Mouse (Mus musculus): Measurements from ENCODE around the gene Zfp992. TPM values are rescaled to one million over a fixed set of nuclear protein-coding genes. Genes with fewer than 3 reads are reported as not detected.
"Not testable (repeated sequence)": the region's sequence is repeated elsewhere in the genome, so short reads cannot be mapped to it uniquely, and the experiment has no call there.

Gene Zfp992
- 22.3 and 30.1 TPM in 2 replicates for total RNA-seq (2014; fragmentation: Nextera tagmentation)
- total RNA-seq (2017): 11.8 and 15.3 TPM in 2 replicates

DNA sequence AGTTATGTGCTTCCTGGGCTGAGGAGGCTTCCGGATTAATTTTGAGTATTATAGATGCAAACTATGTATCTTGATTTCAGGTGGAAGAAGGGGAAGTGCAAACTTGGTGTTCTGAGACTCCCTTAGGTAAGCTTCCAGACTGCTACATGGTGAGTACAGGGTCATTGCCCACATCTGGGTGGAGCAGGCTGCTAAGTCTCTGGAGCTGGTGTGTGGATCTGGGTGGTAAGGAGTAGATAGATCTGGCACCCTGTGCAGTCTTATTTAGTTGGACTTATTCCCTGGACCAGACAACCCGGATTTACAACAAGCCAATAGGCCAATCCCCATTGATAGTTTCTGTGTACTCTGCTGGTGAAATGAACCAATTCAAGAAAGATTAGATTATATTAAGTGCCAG lies at the start of gene Zfp992:
Gene Zfp992 (plus strand): TSS at position 74 of the 400 bp plus-strand sequence.
- 0 out of 2 replicates have a peak, but pooled peaks have one; percentile 21 for ATAC-seq (replicated peaks; ENCODE audit: poor library complexity, severe bottlenecking)

DNA sequence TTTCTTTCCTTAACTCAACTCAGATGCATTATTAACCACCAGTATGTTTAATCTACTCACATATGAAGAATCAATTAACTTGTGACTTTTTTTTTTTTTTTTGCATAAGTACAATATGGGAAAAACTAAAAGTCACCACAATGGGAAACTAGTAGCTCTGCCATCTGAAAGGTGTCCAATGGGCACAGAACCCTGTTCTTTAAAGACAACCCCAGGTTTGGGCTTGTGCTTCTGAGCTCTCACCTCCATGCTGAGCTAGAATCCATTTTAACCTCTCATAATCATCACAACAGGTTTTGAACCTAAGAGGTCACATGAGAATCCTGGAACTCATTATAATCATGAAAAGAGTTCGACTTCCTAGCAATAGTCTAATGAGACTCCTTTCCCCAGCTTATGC lies 19.4 kb upstream of the Zfp992 start:
- not testable (repeated sequence) for ATAC-seq (replicated peaks; ENCODE audit: poor library complexity, severe bottlenecking)

DNA sequence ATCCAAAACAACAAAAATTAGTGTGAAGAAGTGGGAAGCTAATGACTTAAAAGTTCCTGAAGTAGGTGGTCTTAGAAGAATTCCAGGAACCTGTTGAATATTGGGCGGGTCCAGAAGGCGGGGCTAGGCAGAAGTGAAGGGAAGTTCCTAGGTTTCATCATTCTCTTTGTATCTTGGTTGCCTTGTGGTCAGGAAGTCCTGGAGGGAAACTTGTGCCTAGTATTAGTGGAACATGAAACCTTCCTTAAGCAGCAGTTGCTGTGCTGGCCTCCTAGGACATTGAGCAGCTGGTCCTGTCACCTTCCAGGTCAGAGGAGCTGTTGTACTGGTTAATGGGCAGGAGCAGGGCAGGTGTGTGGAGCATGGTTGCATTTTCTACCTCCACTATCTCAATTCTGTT lies 17.9 kb upstream of the Zfp992 start:
- ATAC-seq (replicated peaks; ENCODE audit: poor library complexity, severe bottlenecking): not testable (repeated sequence)

DNA sequence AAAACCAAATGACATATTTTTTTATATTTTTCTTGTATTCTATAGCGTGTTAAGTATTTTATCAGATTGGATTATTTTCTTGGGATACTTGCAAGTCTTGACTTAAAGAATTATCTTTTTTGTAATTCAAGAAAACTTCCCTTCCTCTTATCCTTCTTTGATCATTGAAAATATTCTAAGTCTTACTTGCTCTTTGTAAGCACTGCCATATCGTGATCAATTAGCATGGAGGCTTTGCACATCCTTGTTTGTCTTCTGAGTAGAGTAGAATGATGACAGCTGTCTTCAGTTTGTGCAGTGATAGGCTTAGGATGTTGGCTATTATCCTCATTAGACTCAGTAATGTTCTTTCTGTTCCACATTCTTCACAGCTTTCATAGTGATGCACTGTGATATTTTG lies 13.3 kb upstream of the Zfp992 start:
- not testable (repeated sequence) for ATAC-seq (replicated peaks; ENCODE audit: poor library complexity, severe bottlenecking)

DNA sequence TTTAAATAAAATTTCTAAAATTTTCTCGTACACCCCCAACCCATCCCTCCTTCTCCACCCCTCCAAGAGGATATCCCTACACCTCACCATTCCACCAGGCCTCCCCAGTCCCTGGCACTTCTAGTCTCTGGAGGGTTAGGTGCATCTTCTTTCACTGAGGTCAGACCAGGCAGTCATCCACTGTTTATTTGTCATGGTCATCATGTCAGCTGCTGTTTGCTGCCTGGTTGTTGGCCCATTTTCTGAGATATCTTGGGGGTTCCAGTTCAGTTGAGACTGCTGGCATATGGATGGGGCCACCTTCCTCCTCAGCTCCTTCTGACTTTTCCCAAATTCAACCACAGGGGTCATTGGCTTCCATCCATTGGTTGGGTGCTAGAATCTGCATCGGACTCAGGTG lies 11.6 kb upstream of the Zfp992 start:
- not testable (repeated sequence) for ATAC-seq (replicated peaks; ENCODE audit: poor library complexity, severe bottlenecking)

DNA sequence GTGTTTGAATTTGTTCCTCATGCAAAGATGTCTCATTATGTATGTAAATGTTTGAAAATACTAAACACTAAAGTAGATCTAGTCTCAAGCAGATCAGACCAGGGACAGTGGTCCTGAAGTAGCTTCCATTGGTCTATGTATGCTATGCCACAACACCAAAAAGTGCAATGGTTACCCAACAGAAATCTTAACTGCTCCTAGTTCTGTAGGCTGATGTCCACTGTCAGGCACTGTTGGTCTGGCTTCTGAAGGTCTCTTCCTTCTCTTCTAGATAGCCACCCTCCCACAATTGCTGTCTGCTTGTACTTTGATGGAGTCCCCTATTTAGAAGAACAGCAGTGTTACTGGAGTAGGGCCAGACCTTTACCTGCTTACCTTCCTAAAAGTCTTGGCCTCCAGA lies 4.5 kb upstream of the Zfp992 start:
- not testable (repeated sequence) for ATAC-seq (replicated peaks; ENCODE audit: poor library complexity, severe bottlenecking)

- not testable (repeated sequence) for ATAC-seq (replicated peaks; ENCODE audit: poor library complexity, severe bottlenecking)
Observed at GRCm38 (mm10) chr4:146445121-146445520, 3.7 kb upstream of the Zfp992 start.

- not testable (repeated sequence) for ATAC-seq (replicated peaks; ENCODE audit: poor library complexity, severe bottlenecking)
Observed at GRCm38 (mm10) chr4:146446135-146446534, 2.7 kb upstream of the Zfp992 start.

GRCm38 (mm10) chr4:146447016-146447415 lies 1.8 kb upstream of the Zfp992 start:
- not testable (repeated sequence) for ATAC-seq (replicated peaks; ENCODE audit: poor library complexity, severe bottlenecking)

- ATAC-seq (replicated peaks; ENCODE audit: poor library complexity, severe bottlenecking): not testable (repeated sequence)
Observed at GRCm38 (mm10) chr4:146449711-146450110, 888 bp downstream of the Zfp992 start.

DNA sequence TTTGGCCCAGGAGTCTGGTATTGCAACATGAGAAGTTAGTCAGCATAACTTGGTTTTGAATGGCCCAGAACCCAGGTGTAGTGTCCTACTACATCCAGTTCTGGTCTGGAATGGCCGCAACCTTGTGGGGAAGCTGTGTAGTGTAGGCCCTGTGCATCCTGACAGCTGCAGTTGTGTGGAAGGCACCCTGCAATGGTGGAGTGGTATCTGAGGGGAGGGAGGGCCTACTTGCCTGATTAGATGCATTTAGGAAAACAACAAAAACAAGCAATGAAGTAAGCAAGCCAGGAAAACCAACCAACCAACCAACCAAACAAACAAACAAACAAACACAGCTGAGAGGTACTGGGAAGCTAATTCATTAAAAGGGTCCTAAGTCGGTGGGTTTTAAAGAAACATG lies 3.8 kb downstream of the Zfp992 start:
- ATAC-seq (replicated peaks; ENCODE audit: poor library complexity, severe bottlenecking): not testable (repeated sequence)

GRCm38 (mm10) chr4:146454170-146454569 lies 5.3 kb downstream of the Zfp992 start:
- ATAC-seq (replicated peaks; ENCODE audit: poor library complexity, severe bottlenecking): peak; percentile 7; the same call in 1 of the 2 replicates

DNA sequence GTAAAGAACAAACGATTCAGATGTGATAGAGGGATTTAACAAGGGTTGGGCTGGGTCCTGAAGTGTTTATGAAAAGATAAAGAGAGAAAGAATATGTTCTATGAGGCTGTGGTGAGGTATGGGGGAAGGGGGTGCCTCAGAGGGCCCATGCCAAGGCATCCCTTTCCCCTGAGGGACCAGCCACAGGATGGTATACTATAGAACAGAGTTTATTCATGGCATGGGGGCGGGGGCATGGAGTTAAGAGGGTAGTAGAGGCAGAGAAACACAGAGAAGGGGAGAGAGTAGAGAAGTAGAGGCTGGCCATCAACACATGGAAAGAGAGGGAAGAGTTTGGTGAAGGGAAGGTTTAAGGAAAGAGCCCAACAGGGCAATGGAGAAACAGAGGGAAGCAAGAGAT lies 6.1 kb downstream of the Zfp992 start:
- no peak for ATAC-seq (replicated peaks; ENCODE audit: poor library complexity, severe bottlenecking)

DNA sequence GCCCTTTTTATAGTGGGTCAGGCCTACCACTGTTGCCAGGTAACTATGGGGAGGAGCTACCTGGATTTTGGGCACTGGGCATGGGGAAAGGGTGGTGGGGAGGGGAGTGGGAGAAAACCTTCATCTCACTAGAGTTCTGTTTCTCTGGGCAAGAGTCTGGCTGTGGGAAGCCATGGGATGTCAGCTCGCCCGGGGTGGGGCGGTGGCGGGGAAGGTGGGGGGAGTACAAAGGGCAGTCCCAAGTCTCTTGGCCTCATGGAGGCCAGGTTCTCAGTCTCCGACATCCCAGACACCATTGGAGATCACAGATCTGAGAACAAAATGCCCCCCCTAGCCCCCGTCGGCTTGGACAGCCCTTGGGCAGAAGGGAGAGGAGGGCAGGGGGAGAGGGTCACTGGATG lies 6.5 kb downstream of the Zfp992 start:
- ATAC-seq (replicated peaks; ENCODE audit: poor library complexity, severe bottlenecking): no peak; the same call in 1 of the 2 replicates

DNA sequence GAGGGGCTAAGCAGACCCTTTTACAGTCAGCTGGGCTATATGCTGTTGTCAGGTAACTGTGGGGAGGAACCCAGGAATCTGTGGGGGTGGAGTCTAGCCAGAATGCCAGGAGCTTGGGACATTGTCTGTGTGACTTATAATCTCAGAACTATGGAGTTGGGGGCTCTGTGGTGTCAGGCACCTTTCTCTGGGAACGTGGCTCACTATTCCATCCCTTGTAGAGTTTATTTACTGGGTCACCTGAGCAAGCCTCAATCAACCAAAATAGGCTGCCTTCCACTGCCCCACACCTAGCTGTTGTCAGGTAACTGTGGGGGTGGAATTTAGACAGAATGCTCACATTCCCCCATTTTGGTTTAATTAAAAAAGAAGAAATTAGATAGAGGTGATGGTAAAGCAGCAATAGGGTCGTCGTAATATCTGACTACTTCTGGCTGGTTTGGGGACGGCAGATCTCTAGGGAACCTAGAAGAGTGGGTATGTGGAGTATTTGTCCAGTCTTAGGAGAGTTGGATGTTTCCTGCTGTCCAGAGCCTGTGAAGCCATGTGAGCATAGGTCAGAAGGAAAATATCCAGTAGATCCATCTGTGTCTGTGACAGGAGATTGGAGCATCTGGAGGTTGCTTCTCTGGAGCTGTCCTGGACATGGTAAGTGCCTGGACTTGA lies 7.4 kb downstream of the Zfp992 start:
- ATAC-seq (replicated peaks; ENCODE audit: poor library complexity, severe bottlenecking): no peak

GRCm38 (mm10) chr4:146457126-146457525 lies 8.3 kb downstream of the Zfp992 start:
- ATAC-seq (replicated peaks; ENCODE audit: poor library complexity, severe bottlenecking): no peak

DNA sequence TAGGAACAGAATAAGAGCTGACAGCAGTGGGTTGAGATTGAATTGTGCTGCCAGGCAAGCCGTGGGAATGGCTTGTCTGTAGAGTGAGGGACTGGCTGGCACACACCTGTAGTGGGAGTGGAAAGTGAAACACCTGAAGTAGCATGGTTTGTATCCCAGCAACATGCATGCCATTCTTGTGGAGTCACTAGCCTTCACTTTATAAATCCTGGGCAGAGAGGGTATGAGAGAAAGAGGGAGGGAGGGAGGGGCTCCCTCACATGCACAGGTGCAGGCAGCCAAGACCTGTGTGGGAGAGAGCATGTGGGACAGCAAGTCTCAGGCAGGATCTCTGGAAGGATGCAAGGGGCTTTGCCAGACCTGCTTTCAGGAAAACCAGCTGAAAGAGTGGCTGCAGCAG lies 8.9 kb downstream of the Zfp992 start:
- ATAC-seq (replicated peaks; ENCODE audit: poor library complexity, severe bottlenecking): no peak; the same call in 1 of the 2 replicates

GRCm38 (mm10) chr4:146459822-146460221 lies 11.0 kb downstream of the Zfp992 start:
- not testable (repeated sequence) for ATAC-seq (replicated peaks; ENCODE audit: poor library complexity, severe bottlenecking)

DNA sequence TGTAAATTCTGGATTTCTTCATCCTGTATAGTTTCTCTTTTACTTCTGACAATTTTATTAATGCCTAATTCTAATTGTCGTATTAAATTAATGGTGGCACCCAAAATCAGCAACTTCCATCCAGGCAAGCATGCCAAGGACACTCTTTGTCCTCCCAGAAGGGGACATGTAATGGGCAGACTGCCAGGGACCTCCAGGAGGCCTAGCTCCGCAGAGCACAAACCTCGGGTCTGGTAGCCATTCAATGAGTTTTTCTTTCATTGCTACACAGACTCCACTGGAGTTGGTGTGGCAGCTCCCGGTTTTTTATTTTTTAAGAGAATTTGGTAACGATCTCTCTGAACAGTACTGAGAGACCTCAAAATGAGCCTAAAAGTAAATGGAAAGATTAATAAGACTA lies 11.9 kb downstream of the Zfp992 start:
- ATAC-seq (replicated peaks; ENCODE audit: poor library complexity, severe bottlenecking): not testable (repeated sequence)

DNA sequence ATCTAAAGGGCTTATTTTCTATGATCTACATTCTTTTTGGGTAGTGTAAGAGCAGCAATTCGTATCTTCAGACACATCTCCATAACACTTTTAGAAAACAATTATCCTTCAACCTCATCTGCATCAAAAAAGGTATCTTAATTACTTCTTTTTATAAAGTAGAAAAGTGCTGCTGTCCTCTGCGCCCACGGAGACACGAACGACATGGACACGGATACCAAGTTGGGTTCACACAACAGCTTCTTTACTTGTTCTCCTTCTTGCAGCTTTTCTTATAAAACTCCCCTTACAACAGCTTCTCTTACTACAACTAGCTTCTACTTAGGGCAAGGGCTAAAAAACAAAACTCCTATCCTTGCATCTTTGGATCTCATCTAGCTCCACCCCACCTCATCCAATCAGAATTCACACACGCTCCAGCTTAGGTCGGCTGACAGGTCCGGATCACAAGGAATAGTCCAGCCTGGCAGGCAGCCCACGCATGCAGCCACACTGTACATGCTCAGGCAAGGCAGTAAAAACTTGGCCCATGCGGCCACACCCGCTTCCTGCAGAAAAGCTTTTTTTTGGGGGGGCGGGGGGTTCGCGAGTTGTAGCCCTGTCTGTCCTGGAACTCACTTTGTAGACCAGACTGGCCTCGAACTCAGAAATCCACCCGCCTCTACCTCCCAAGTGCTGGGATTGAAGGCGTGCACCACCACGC lies 15.0 kb downstream of the Zfp992 start:
- ATAC-seq (replicated peaks; ENCODE audit: poor library complexity, severe bottlenecking): not testable (repeated sequence)

DNA sequence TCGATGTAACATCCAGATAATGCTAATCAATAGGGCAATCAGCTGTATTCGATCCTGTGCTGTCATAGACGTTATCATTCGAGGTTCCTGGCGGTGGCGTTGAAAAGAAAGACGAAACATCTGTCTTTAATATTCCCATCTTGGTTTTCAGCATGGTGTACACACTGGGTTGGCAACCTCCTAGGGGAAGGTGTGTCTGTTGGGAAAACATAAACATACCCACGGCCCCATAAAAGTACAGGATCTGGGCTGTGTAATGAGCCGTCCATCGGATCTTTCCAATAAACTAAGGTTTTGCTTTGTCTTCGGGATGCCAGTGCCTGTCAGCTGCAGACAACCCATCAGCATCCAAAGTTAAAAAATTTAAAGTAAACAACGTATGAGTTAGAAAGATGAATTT lies 21.2 kb downstream of the Zfp992 start:
- ATAC-seq (replicated peaks; ENCODE audit: poor library complexity, severe bottlenecking): 0 out of 2 replicates have a peak, but pooled peaks have one; percentile 6

Data from granulocyte monocyte progenitor cell, adult 5-6 weeks (primary cell).